Mouse (Mus musculus) hematopoietic stem cell, adult 5-6 weeks (primary cell): Measurements from ENCODE around the gene Stk17b. TPM values are rescaled to one million over a fixed set of nuclear protein-coding genes. Genes with fewer than 3 reads are reported as not detected.

Source experiments
- ATAC-seq, 2 experiments: fragments of 125-278 bp in 1 of 2; replicated peaks in 1 of 2; 2 replicates each; pipeline ENCODE4 v1.8.0; 2016 to 2017; ENCODE audit warnings: inconsistent platforms in 2 of 2, mild to moderate bottlenecking in 2 of 2, moderate number of reproducible peaks in 2 of 2, low read depth in 1 of 2, moderate TSS enrichment in 1 of 2; ENCODE audit not compliant: low FRiP score in 2 of 2, poor library complexity in 2 of 2, severe bottlenecking in 2 of 2, insufficient read depth in 1 of 2, low TSS enrichment in 1 of 2
- total RNA-seq: library from RNA; stranded (forward); fragments of 172-1452, 232-1000 nt; gene quantifications from 2 replicates; pipeline ENCODE4 v1.2.3, GENCODE M21; 2017

Stk17b gene
- total RNA-seq, result 171 and 187 TPM in 2 replicates

DNA sequence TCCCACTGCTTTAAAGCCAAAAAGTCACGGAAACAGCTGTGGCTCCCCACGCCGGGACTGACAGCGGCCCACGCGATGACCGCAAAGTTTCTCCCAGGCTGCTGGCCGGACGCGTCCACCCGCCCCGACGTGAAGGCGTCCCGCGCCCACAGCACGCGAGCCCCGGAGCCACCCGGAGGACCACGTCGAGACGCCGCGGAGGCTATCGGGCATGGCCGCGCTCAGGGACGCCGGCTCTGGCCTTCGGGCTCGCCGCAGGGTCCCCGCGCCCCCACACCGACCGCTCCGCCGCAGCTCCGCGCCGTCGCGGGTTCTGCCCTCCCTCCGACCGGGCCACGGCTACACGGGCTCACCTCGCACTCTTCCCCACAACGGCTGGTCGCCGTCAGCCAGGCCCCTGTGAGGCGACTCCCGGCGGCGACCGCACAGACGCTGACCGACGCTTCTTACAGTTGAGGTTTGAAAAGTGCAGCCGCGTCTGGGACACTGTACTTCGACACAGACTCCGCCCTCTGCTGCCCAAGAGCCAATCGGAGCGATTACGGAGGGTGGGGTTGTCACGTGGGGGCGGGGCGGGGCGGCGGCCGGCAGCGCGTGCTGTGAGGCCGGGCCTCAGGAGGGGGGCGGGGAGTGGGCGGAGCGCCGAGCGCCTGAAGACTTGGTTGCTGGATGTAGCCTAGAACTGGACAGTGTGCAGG, at the start of gene Stk17b:
Gene Stk17b (minus strand): TSS at position 504 of the 698 bp plus-strand sequence.
- ATAC-seq, result peak; percentile 91 to 96

DNA sequence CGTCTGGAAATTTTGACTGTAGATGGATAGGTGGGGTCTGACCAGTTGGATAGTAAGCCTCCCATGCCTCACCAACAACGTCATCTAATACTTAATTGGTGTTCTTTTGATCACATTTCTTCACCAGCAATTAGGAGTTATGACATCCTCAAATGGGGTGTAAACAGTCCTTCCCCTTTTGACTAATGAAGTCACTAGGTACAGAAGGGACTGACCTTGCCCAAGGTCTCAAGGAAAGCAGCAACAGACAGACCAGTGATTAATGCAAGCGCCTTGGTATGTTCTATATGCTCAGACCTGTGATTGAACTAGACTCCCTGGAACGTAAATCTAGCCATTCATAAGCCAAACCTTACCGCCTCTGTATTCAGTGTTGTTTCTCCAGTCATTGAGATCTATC, 45.3 kb upstream of the Stk17b start:
- no peak; a peak in 1 of 4 replicates for ATAC-seq

DNA sequence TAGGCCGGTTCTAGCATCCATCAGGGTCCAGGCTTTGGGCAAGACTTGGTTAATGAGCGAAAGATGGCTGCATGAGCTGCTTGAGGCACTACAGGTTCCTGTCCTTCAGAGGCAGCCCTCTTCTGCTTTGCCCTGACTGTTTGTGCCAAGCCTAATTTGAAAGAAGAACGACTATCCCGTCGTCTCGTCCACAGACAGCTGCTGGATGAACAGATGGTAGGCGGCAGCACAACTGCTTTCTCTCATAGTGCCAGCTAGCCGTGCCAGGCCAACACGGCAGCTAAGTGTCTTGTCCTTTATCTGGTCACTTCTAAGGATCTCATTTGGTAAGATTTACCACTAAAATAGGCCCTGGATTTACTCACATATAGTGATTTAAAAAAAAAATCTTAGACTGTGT, 44.1 kb upstream of the Stk17b start:
- ATAC-seq, result no peak

DNA sequence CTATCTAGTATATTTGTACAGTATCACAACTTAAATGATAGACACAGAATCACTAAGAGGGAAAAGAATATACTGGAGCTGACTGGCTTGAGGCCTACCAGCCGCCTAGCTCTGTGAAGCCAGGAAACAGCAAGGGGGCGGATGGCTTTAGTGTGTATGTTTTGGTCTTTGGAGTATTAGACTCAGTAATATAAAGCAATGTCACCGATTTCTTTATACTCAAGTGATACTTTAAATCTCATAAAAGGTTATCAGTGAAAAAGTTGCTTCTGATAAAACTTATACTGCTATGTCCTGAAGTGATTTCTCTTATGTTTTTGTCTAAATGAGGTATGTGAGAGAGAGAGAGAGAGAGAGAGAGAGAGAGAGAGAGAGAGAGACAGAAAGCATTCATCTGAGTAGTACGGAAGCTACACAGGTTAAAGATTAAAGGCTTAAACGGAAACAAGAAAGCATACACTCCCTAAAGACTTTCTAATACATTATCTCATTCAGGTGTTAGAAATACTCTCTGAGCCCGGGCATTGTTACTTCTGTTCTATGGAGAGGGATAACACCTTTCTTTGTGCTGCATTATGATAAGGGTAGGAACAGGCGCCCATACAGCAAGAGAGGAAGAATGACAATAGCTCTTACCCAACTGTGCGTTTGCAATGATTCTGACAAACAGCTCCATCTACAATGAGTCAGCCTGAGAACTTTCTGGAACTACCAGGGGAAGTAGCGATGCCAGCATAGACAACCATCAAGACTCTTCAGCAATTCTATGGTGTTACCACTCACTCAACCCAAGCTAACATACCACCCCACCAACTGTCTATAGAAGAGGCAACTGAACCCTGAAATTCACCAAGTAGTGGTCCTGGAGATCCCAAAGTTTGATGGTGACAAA, 39.7 kb upstream of the Stk17b start:
- ATAC-seq, result peak in 1 of 2 experiments; percentile 63; a peak in 2 of 4 replicates

DNA sequence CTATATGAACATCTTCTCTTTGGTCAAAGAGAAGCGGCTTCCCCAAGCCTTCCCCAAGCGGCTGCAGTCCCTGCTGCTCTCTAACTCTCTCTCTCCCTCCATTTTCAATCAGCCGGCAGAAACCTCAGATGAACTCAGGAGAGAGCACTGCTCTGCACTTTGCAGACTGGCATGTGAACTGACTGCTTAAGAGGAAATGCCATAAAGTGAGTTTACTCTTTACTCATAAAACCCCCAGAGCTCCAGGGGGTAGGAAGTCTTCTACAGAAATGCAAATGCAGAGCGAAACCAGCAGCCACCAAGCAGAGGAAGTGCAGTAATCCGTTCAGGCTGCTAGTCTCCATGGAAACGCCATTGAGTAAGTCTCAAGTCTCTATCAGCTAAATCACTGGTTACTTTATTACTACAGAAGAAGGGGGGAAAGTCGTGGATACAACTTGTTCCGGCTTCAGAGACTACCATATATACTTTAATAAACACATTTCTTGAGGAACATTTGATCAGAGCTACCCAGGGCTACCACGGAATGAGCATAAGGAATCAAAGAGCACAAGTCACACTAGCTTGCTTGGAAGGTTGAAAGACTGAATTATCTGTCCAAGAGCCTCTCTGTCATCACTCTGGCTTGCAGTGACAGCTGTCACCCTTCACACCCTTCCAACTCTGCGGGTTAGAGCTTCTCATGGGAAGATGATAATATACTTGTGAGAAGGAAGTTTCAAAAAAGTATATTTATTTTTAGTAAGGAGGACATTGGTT, 38.8 kb upstream of the Stk17b start:
- peak; percentile 95 to 96 for ATAC-seq

DNA sequence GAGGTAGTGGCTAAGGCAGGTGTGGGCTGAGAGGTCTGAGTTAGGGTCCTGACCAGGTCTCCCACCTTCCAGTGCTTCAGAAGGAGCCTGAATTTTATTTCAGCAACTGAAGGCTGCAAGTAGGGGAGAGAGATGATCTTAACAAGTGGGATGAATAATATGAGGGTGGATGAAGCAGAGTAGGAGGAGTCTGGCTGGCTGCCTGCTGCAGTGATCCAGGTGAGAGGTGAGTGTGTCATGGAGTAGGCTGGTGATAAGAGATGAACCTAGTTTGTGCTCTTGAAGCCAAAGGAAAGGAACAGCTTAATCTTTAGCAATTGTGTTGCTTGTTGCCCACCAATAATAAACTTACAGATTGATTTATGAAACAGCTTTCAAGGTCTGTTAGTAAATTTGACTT, 37.0 kb upstream of the Stk17b start:
- ATAC-seq, result no peak

DNA sequence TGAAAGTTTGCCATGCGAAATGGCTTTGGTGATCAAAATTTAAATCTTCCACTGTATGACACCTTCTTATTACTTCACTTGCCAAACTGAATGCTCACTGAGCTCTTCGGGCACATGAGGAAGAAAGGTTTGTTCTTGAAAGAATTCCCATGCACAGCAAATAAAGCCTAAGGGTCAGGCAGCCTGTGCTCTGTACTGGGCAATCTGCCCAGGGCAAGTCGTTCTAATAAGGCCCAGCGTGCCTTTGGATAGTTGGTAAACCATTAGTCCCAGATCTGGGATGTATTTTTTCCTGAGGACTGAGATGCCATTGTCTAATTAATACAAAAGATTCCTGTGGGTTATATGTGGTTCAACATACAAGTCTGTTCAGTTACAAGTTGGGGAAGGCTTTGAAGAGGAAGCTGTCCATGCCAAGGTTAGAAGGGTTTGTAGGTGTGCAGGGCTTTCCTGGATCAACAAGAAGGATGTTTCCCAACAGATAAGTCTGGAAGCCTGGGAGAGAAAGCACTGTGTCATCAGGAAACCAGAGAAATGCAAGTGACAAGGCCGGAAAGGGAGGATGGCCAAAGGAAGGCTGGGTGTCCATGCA, 35.1 kb upstream of the Stk17b start:
- no peak for ATAC-seq

DNA sequence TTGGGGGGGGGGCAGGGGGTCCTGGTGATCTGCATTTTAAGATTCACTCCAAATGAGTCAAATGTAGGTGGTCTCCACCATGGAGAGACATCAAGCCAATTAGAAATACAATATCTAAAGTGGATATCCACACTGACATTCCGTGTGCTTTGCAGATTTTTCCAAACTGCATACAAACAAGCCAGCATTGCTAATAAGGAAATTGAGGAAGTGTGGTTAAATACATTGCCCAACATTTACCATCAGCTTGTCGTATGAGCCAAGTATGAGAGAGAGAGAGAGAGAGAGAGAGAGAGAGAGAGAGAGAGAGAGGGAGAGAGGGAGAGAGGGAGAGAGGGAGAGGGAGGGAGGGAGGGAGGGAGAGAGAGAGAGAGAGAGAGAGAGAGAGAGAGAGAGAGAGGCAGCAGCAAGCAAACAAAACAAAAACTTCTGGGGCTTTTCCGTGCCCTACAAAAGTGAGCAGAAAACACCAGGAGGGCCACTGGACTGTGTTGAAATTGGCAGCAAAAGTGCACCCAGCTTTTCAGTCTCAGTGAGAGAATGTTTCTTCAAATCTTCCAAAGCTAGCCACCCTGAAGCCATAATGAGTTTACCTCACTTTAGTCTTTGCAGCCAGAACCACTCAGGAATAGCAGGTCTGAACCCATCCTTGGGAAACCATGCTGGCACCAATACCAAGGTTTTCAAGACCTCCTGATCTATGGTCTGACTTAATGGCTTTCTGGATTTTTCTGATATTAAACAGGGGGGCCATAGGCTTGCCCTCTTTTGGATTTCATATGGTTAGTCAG, 33.2 kb upstream of the Stk17b start:
- ATAC-seq, result peak; percentile 62 to 78; a peak in 3 of 4 replicates

DNA sequence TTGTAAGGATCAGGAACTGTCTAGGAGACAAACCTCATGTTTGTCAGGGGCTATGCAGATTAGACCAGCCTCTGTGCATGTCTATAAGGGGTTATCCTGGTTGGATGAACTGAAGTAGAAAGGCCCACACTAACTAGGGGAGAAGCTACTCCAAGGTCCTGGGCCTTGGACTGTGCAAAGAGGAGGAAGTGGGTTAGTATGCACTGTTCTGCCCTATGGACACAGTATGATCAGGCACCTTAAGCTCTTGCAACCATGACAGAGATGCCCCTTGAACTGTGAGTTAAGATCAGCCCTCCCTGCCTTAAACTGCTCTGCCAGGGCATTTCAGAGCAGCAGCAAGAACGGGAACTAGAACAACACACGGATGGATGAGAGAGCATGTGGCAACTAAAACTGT, 31.3 kb upstream of the Stk17b start:
- ATAC-seq, result no peak

DNA sequence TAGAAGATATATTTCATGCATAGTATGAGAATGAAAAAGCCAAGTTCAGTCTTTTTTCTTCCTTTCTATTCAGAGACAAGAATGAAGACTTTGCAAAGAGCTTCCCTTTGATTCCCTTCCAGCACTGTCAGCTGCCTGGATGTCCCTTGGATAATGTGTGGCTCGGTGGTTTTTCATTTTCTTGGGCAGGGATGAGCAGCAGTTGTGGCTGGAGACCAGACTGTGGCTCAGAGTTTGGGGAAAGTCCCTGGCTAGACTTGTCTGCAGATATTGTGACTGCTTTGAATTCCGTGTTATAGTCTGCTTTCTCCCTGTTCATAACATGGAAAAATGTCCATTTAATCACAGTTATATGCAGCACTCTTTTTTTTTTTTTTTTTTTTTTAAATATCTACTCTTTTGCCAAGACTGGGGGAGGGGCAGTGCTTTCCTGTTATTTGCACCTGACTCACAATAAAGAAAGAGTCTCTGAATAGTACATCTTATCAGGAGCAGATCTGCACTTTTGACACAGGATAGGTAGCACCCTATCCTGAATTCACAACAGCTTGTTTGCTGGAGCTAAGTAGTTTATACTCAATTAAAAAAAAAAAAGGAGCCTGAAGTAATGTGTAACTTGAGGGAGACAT, 29.2 kb upstream of the Stk17b start:
- ATAC-seq, result no peak

DNA sequence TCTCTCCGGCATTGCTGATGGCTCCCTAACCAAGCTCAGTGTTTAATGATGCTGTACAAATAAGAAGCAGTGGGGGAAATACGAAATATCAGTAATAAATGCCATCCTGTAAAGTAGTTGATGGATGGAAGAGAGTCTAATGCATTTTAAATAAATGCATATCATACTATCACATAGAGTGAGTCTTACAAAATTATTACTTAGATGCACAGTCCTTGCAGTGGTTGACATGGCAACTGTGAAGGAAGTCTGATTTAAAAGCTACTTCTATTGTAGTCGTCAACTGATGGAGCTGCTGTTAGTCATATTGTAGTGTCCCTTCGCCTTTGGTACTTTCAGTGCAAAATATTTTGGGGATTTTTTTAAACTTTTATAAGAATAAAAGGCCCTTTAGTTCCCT, 26.9 kb upstream of the Stk17b start:
- ATAC-seq, result no peak

DNA sequence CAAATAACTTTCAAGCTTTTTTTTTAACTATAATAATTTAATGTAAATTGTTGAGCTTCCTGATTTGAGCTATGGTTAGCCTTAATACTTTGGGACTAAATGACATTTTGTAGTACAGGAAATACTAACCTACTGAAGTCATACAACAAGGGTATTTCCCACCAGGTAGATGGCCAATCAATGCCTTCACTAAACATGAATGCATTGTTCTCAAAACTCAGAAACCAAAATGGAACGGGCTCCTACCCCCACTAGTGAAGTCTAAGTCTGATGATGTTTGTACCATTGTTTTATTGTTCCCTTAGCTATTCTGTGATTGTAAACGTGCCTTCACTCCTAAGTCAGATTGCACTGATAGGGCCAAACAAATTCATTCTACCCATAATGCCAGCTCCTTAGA, 23.2 kb upstream of the Stk17b start:
- ATAC-seq, result no peak

DNA sequence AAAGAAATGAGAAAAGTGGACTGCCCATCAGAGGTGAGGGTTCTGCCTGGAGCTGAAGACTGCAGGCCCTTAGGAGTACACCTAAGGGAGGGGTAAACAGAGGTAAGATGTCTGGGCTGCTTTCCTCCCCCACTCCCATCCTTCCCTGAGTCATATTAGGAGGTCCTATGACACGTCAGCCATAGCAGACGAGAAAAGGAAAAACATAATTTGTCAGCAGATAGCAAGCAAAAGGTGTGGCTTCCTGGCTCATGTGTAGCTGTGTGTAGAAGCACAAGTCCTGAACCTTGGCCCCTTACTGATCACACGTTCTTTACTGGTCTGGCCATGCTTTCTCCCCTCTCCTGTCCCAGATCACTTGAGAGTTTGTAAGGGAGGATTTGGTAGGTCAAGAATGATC, 12.8 kb upstream of the Stk17b start:
- no peak for ATAC-seq

DNA sequence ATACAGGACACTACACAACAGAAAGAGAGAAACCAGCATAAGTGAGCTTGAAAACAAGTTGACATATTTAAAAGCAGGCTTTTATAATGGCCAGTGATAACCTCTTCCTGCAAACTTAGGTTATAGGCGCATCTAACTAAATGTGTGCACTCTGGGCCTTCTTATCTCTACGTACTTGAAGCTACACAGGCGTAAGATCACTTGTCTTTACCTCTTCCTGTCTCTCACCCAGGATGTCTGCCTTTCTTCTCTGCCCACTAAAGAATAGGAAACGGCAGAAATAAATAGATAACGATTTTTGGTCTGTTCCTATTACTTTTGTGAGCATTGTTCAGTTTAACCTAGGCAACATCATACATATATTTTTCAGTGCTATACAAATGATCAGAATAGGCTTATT, 12.1 kb upstream of the Stk17b start:
- no peak for ATAC-seq

DNA sequence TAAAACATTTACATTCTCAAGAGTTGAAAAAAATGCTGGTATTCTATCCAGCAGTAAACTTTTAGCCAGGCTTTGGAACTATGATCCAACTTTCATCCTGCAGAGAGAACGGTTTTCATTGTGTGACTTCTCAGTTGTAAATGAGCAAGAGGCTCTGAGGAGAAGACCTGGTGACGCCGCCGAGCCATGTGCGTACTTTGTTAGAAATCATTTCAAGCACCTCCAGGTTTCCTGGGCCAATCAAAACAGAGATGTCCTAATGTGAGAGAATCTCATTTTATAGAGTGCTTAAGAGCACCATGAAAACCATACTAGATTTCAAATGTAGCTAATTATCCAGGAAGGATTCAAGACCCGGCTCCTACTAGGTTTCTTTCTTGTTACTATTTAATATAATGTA, 11.2 kb upstream of the Stk17b start:
- ATAC-seq, result no peak

DNA sequence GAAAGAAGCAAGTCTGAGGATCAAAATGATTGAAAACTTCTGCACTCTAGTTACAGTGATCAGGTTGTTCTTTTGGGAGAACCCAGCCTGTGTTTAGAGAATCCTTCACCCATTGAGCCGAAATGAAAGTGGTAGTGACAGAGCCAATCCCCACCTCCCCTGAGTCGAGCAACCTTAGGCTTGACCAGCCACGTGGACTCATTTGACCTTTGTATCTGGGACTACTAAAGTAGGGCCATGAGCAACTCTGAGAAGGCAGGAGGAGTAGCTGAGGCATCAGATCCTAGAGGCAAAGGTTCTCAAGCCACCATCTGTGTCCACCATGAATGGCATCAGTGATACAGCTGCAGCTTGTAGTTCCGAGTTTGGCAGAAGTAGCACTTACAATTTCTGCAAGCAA, 10.6 kb upstream of the Stk17b start:
- no peak for ATAC-seq
